Mouse (Mus musculus): ENCODE measurements around the gene Slpi. TPM values are rescaled to one million over a fixed set of nuclear protein-coding genes. Genes with fewer than 3 reads are reported as not detected.

Slpi gene
- polyA plus RNA-seq, 1 experiment, result 33.5 TPM

- Histone ChIP-seq H3K27me3 (ENCODE audit: control insufficient read depth, insufficient read depth, low read length) (no peaks in the 10 kb centered on the region), H3K4me1 (ENCODE audit: control insufficient read depth, insufficient read depth, insufficient read length) (peaks cover 19% of the 10 kb centered on the region), H3K36me3 (ENCODE audit: control insufficient read depth, insufficient read depth, low read length) (no peaks in the 10 kb centered on the region), H3K27ac (ENCODE audit: insufficient read depth, low read length) (no peak overlapping the region), H3K4me3 (ENCODE audit: extremely low read depth, insufficient read depth, insufficient read length) (no peak overlapping the region)
- TF ChIP-seq CTCF (IDR thresholded peaks at IDR 0.05; ENCODE audit: extremely low read depth, insufficient read depth, insufficient read length, insufficient replicate concordance) (no peak), POLR2A (IDR thresholded peaks at IDR 0.05; ENCODE audit: low read depth, low read length) (no peak)
- WGBS, result 91% methylated on average over 3 of the region's 3 CpGs
- no peak for DNase-seq (ENCODE audit: low read depth in 1 of 2, low spot score in 2 of 2)
These were observed 17.5 kb downstream of the Slpi start for GRCm38 (mm10) chr2:164371371-164371770.

- no peaks in the 10 kb centered on the region for H3K36me3 ChIP-seq (ENCODE audit: control insufficient read depth, insufficient read depth, low read length)
- no peak for DNase-seq (ENCODE audit: low read depth in 1 of 2, low spot score in 2 of 2)
- WGBS, result 30% methylated on average over 6 of the region's 6 CpGs
- H3K27me3 ChIP-seq (ENCODE audit: control insufficient read depth, insufficient read depth, low read length), result no peaks in the 10 kb centered on the region
- H3K4me1 ChIP-seq (ENCODE audit: control insufficient read depth, insufficient read depth, insufficient read length), result peaks cover 18% of the 10 kb centered on the region
- no peak overlapping the region for H3K27ac ChIP-seq (ENCODE audit: insufficient read depth, low read length)
- no peak overlapping the region for H3K4me3 ChIP-seq (ENCODE audit: extremely low read depth, insufficient read depth, insufficient read length)
- TF ChIP-seq POLR2A (IDR thresholded peaks at IDR 0.05; ENCODE audit: low read depth, low read length) (no peak), CTCF (IDR thresholded peaks at IDR 0.05; ENCODE audit: extremely low read depth, insufficient read depth, insufficient read length, insufficient replicate concordance) (no peak)
These were observed 20.2 kb downstream of the Slpi start for GRCm38 (mm10) chr2:164368620-164369105.

- Histone ChIP-seq H3K27me3 (ENCODE audit: control insufficient read depth, insufficient read depth, low read length) (no peaks in the 10 kb centered on the region), H3K4me1 (ENCODE audit: control insufficient read depth, insufficient read depth, insufficient read length) (peaks cover 11% of the 10 kb centered on the region), H3K27ac (ENCODE audit: insufficient read depth, low read length) (no peak overlapping the region), H3K4me3 (ENCODE audit: extremely low read depth, insufficient read depth, insufficient read length) (no peak overlapping the region), H3K36me3 (ENCODE audit: control insufficient read depth, insufficient read depth, low read length) (no peaks in the 10 kb centered on the region)
- 41% methylated on average over 3 of the region's 3 CpGs for WGBS
- TF ChIP-seq CTCF (IDR thresholded peaks at IDR 0.05; ENCODE audit: extremely low read depth, insufficient read depth, insufficient read length, insufficient replicate concordance) (no peak), POLR2A (IDR thresholded peaks at IDR 0.05; ENCODE audit: low read depth, low read length) (no peak)
- DNase-seq (ENCODE audit: low read depth in 1 of 2, low spot score in 2 of 2), result no peak
These were observed 21.9 kb downstream of the Slpi start for GRCm38 (mm10) chr2:164366947-164367346.

GRCm38 (mm10) chr2:164360974-164361657 lies 27.8 kb downstream of the Slpi start:
- no peak overlapping the region for H3K27ac ChIP-seq (ENCODE audit: insufficient read depth, low read length)

GRCm38 (mm10) chr2:164359668-164360067 lies 29.2 kb downstream of the Slpi start:
- TF ChIP-seq CTCF (IDR thresholded peaks at IDR 0.05; ENCODE audit: extremely low read depth, insufficient read depth, insufficient read length, insufficient replicate concordance) (no peak), POLR2A (IDR thresholded peaks at IDR 0.05; ENCODE audit: low read depth, low read length) (no peak)
- Histone ChIP-seq H3K36me3 (ENCODE audit: control insufficient read depth, insufficient read depth, low read length) (no peaks in the 10 kb centered on the region), H3K27me3 (ENCODE audit: control insufficient read depth, insufficient read depth, low read length) (no peaks in the 10 kb centered on the region), H3K4me3 (ENCODE audit: extremely low read depth, insufficient read depth, insufficient read length) (no peak overlapping the region), H3K4me1 (ENCODE audit: control insufficient read depth, insufficient read depth, insufficient read length) (peaks cover 12% of the 10 kb centered on the region; the same call in 1 of the 2 replicates), H3K27ac (ENCODE audit: insufficient read depth, low read length) (no peak overlapping the region)
- 71% methylated on average over 5 of the region's 5 CpGs for WGBS
- DNase-seq (ENCODE audit: low read depth in 1 of 2, low spot score in 2 of 2), result no peak

More at GRCm38 (mm10) chr2:164360974-164361657, 27.8 kb downstream of the Slpi start:
- Histone ChIP-seq H3K4me1 (ENCODE audit: control insufficient read depth, insufficient read depth, insufficient read length) (peaks cover 10% of the 10 kb centered on the region; the same call in 1 of the 2 replicates), H3K4me3 (ENCODE audit: extremely low read depth, insufficient read depth, insufficient read length) (no peak overlapping the region), H3K36me3 (ENCODE audit: control insufficient read depth, insufficient read depth, low read length) (no peaks in the 10 kb centered on the region), H3K27me3 (ENCODE audit: control insufficient read depth, insufficient read depth, low read length) (no peaks in the 10 kb centered on the region)
- DNase-seq (ENCODE audit: low read depth in 1 of 2, low spot score in 2 of 2), result no peak
- TF ChIP-seq POLR2A (IDR thresholded peaks at IDR 0.05; ENCODE audit: low read depth, low read length), result no peak
- TF ChIP-seq CTCF (IDR thresholded peaks at IDR 0.05; ENCODE audit: extremely low read depth, insufficient read depth, insufficient read length, insufficient replicate concordance), result no peak
- WGBS, result 47% methylated on average over 13 of the region's 13 CpGs

- Histone ChIP-seq H3K4me3 (ENCODE audit: extremely low read depth, insufficient read depth, insufficient read length) (no peak overlapping the region), H3K36me3 (ENCODE audit: control insufficient read depth, insufficient read depth, low read length) (no peaks in the 10 kb centered on the region), H3K27me3 (ENCODE audit: control insufficient read depth, insufficient read depth, low read length) (no peaks in the 10 kb centered on the region), H3K27ac (ENCODE audit: insufficient read depth, low read length) (no peak overlapping the region), H3K4me1 (ENCODE audit: control insufficient read depth, insufficient read depth, insufficient read length) (peaks cover 12% of the 10 kb centered on the region; the same call in 1 of the 2 replicates)
- no peak for TF ChIP-seq CTCF (IDR thresholded peaks at IDR 0.05; ENCODE audit: extremely low read depth, insufficient read depth, insufficient read length, insufficient replicate concordance)
- TF ChIP-seq POLR2A (IDR thresholded peaks at IDR 0.05; ENCODE audit: low read depth, low read length), result no peak
- 81% methylated on average over 5 of the region's 5 CpGs for WGBS
- no peak for DNase-seq (ENCODE audit: low read depth in 1 of 2, low spot score in 2 of 2)
These were observed 29.9 kb downstream of the Slpi start for GRCm38 (mm10) chr2:164359031-164359430.

- H3K4me3 ChIP-seq (ENCODE audit: extremely low read depth, insufficient read depth, insufficient read length), result no peak overlapping the region
- H3K27me3 ChIP-seq (ENCODE audit: control insufficient read depth, insufficient read depth, low read length), result no peaks in the 10 kb centered on the region
- peaks cover 12% of the 10 kb centered on the region; the same call in 1 of the 2 replicates for H3K4me1 ChIP-seq (ENCODE audit: control insufficient read depth, insufficient read depth, insufficient read length)
- DNase-seq (ENCODE audit: low read depth in 1 of 2, low spot score in 2 of 2), result peak in 1 of 2 experiments; percentile 24
- no peaks in the 10 kb centered on the region for H3K36me3 ChIP-seq (ENCODE audit: control insufficient read depth, insufficient read depth, low read length)
- TF ChIP-seq CTCF (IDR thresholded peaks at IDR 0.05; ENCODE audit: extremely low read depth, insufficient read depth, insufficient read length, insufficient replicate concordance) (peak; percentile 2; the same call in 1 of the 2 replicates), POLR2A (IDR thresholded peaks at IDR 0.05; ENCODE audit: low read depth, low read length) (no peak)
- H3K27ac ChIP-seq (ENCODE audit: insufficient read depth, low read length), result no peak overlapping the region
- 83% methylated on average over 3 of the region's 3 CpGs for WGBS
These were observed 30.5 kb downstream of the Slpi start for GRCm38 (mm10) chr2:164358373-164358772.

Data from spleen, adult 2 months (tissue).